ENCODE assay signal across 9 mouse cellular contexts in genomic region chr4:117303581-117304238, GRCm38 (mm10). TPM values are rescaled to one million over a fixed set of nuclear protein-coding genes. Genes with fewer than 3 reads are reported as not detected.
DNase-seq lines count a peak whose midpoint lies in the region; ATAC-seq and TF ChIP-seq lines count a peak whose summit lies in the region.
"Had no signal": no experiment of that assay in that cellular context is flagged by ENCODE, and none has a peak within 500 bp of the region (broad histone marks: within the 10 kb centered on the region; RNA-seq: fewer than 3 reads in every experiment).

No protein-coding gene starts in this region.

- no peaks in the 10 kb centered on the region for H3K9me3 ChIP-seq in embryonic facial prominence, embryonic 15.5 days (replicated peaks)
- no peaks in the 10 kb centered on the region for H3K9me3 ChIP-seq in intestine, postnatal 0 days (ENCODE audit: control insufficient read depth)
- no peaks in the 10 kb centered on the region for H3K9me3 ChIP-seq in neural tube, embryonic 12.5 days

- WGBS in embryonic facial prominence, embryonic 15.5 days: 6% methylated on average over 30 of the region's 30 CpGs
- WGBS in intestine, postnatal 0 days: 12% methylated on average over 30 of the region's 30 CpGs
- 12% methylated on average over 30 of the region's 30 CpGs for WGBS in neural tube, embryonic 12.5 days

- no peak for DNase-seq in layer of hippocampus, adult 2 months (ENCODE audit: low spot score in 2 of 2)
- no peak for DNase-seq in layer of hippocampus, adult 8-10 months (ENCODE audit: low spot score in 2 of 2)
- no peak for DNase-seq in cerebellum, adult 9-10 months
- DNase-seq in thymus, postnatal 14 days: no peak
- DNase-seq: kidney, adult 8-10 months had no signal

- peaks cover 74% of the 10 kb centered on the region for H3K27me3 ChIP-seq in embryonic facial prominence, embryonic 15.5 days
- peaks cover 32% of the 10 kb centered on the region for H3K27me3 ChIP-seq in intestine, postnatal 0 days (replicated peaks; ENCODE audit: control insufficient read depth, insufficient read depth, low read length)
- peaks cover 68% of the 10 kb centered on the region for H3K27me3 ChIP-seq in neural tube, embryonic 12.5 days (replicated peaks)

- H3K4me3 ChIP-seq in layer of hippocampus, adult 2 months: peak overlapping the region; percentile 46
- H3K4me3 ChIP-seq in embryonic facial prominence, embryonic 15.5 days (replicated peaks): peak overlapping the region; percentile 39
- H3K4me3 ChIP-seq in intestine, postnatal 0 days (ENCODE audit: low read depth, low read length): peak overlapping the region; percentile 45
- peak overlapping the region; percentile 31 for H3K4me3 ChIP-seq in neural tube, embryonic 12.5 days

- H3K4me2 ChIP-seq in embryonic facial prominence, embryonic 15.5 days (replicated peaks): peak overlapping the region; percentile 72
- peak overlapping the region; percentile 79 for H3K4me2 ChIP-seq in intestine, postnatal 0 days (replicated peaks; ENCODE audit: low read depth)
- H3K4me2 ChIP-seq in neural tube, embryonic 12.5 days (replicated peaks): peak overlapping the region; percentile 67

- H3K27ac ChIP-seq in layer of hippocampus, adult 2 months: no peak overlapping the region
- no peak overlapping the region for H3K27ac ChIP-seq in embryonic facial prominence, embryonic 15.5 days (replicated peaks)
- no peak overlapping the region for H3K27ac ChIP-seq in intestine, postnatal 0 days (ENCODE audit: low read depth, low read length)
- no peak overlapping the region for H3K27ac ChIP-seq in neural tube, embryonic 12.5 days

- TF ChIP-seq CTCF in layer of hippocampus, adult 2 months (conservative IDR thresholded peaks at IDR 0.05): no peak
- TF ChIP-seq CTCF in intestine, postnatal 0 days (IDR thresholded peaks at IDR 0.05; ENCODE audit: low read depth): no peak

- no peaks in the 10 kb centered on the region for H3K36me3 ChIP-seq in embryonic facial prominence, embryonic 15.5 days
- no peaks in the 10 kb centered on the region for H3K36me3 ChIP-seq in intestine, postnatal 0 days (ENCODE audit: control insufficient read depth, insufficient read depth)
- no peaks in the 10 kb centered on the region for H3K36me3 ChIP-seq in neural tube, embryonic 12.5 days

- H3K4me1 ChIP-seq in embryonic facial prominence, embryonic 15.5 days: peaks cover 15% of the 10 kb centered on the region
- H3K4me1 ChIP-seq in intestine, postnatal 0 days (replicated peaks; ENCODE audit: control insufficient read depth, insufficient read depth, low read length): peaks cover 7% of the 10 kb centered on the region; the same call in 1 of the 2 replicates
- H3K4me1 ChIP-seq in neural tube, embryonic 12.5 days: peaks cover 40% of the 10 kb centered on the region

- no peak for ATAC-seq in embryonic facial prominence, embryonic 15.5 days (ENCODE audit: insufficient number of reproducible peaks, low FRiP score, low TSS enrichment, low read depth)
- no peak for ATAC-seq in intestine, postnatal 0 days
- no peak for ATAC-seq in neural tube, embryonic 12.5 days (ENCODE audit: low FRiP score, low read depth)
- no peak for ATAC-seq in CD4-positive, CD25-positive, alpha-beta regulatory T cell, adult 4 months

- 0 out of 2 replicates have a peak overlapping the region, but pooled peaks have one; percentile 24 for H3K9ac ChIP-seq in embryonic facial prominence, embryonic 15.5 days
- H3K9ac ChIP-seq in intestine, postnatal 0 days (ENCODE audit: low read depth, low read length): peak overlapping the region; percentile 24; the same call in 1 of the 2 replicates
- peak overlapping the region; percentile 26; the same call in 1 of the 2 replicates for H3K9ac ChIP-seq in neural tube, embryonic 12.5 days

RNA-seq across cellular contexts. Expression of gene Armh1, which starts 51.8 kb away (rescaled TPM):
- total RNA-seq in layer of hippocampus, adult 2 months (2021): under 1 TPM; 0.47 to 0.59 TPM
- under 1 TPM; 0.40 to 0.75 (median 0.59) TPM for total RNA-seq in layer of hippocampus, adult 8-10 months (2022)
- polyA plus RNA-seq in embryonic facial prominence, embryonic 15.5 days (2015; fragmentation: Nextera tagmentation; extraction: Ambion mirVana): 3.2 and 5.7 TPM in 2 replicates
- polyA plus RNA-seq in intestine, postnatal 0 days (2015; fragmentation: Nextera tagmentation; extraction: Ambion mirVana): 0.12 and 0.22 TPM in 2 replicates
- 0.28 and 0.85 TPM in 2 replicates for polyA plus RNA-seq in neural tube, embryonic 12.5 days (2016; fragmentation: Nextera tagmentation; extraction: Ambion mirVana)
- not detected for polyA plus RNA-seq in CD4-positive, CD25-positive, alpha-beta regulatory T cell, adult 4 months (2017; shearing (Covaris generic))

RNA-seq across cellular contexts. Expression of gene Tmem53, which starts 52.0 kb away (rescaled TPM):
- total RNA-seq in layer of hippocampus, adult 2 months (2021): 1 to 10 TPM; 4.7 to 4.9 TPM
- 1 to 10 TPM; 4.2 to 5.9 (median 5.7) TPM for total RNA-seq in layer of hippocampus, adult 8-10 months (2022)
- 22.1 and 24.6 TPM in 2 replicates for polyA plus RNA-seq in embryonic facial prominence, embryonic 15.5 days (2015; fragmentation: Nextera tagmentation; extraction: Ambion mirVana)
- 12.8 and 14.0 TPM in 2 replicates for polyA plus RNA-seq in intestine, postnatal 0 days (2015; fragmentation: Nextera tagmentation; extraction: Ambion mirVana)
- 7.0 and 8.0 TPM in 2 replicates for polyA plus RNA-seq in neural tube, embryonic 12.5 days (2016; fragmentation: Nextera tagmentation; extraction: Ambion mirVana)
- under 1 TPM; 0.55 to 0.75 TPM for polyA plus RNA-seq in CD4-positive, CD25-positive, alpha-beta regulatory T cell, adult 4 months (2017; shearing (Covaris generic))
